Mouse (Mus musculus) forebrain, embryonic 15.5 days (tissue): ENCODE measurements around the gene Them7. TPM values are rescaled to one million over a fixed set of nuclear protein-coding genes. Genes with fewer than 3 reads are reported as not detected.

Experiments
- ATAC-seq: fragments of 200-750 bp; cut with Nextera tagmentation; replicated peaks from 2 replicates; pipeline ENCODE4 v1.8.0; 2017; ENCODE audit warnings: mild to moderate bottlenecking, moderate TSS enrichment, moderate library complexity
- H3K27ac ChIP-seq: fragments of 300-500 bp; sonication (generic); replicated peaks from 2 replicates; pipeline ENCODE4 v1.5.1; 2015; ENCODE audit warnings: mild to moderate bottlenecking, inconsistent platforms
- H3K27me3 ChIP-seq: fragments of 300-500 bp; sonication (generic); 2 replicates; pipeline ENCODE4 v1.6.1; 2015; ENCODE audit warnings: inconsistent platforms
- H3K36me3 ChIP-seq: fragments of 300-500 bp; sonication (generic); 2 replicates; pipeline ENCODE4 v1.6.1; 2015; ENCODE audit warnings: mild to moderate bottlenecking, inconsistent platforms
- H3K4me1 ChIP-seq: fragments of 300-500 bp; sonication (generic); 2 replicates; pipeline ENCODE4 v1.6.1; 2015; ENCODE audit warnings: inconsistent platforms
- H3K4me2 ChIP-seq: fragments of 300-500 bp; sonication (generic); replicated peaks from 2 replicates; pipeline ENCODE4 v1.6.1; 2015; ENCODE audit warnings: mild to moderate bottlenecking, inconsistent platforms
- H3K4me3 ChIP-seq: fragments of 300-500 bp; sonication (generic); 2 replicates; pipeline ENCODE4 v1.5.1; 2015; ENCODE audit warnings: mild to moderate bottlenecking, inconsistent platforms
- H3K9ac ChIP-seq: fragments of 300-500 bp; sonication (generic); replicated peaks from 2 replicates; pipeline ENCODE4 v1.6.1; 2015; ENCODE audit warnings: mild to moderate bottlenecking, inconsistent platforms
- H3K9me3 ChIP-seq: fragments of 300-500 bp; sonication (generic); 2 replicates; pipeline ENCODE4 v1.6.1; 2016; ENCODE audit warnings: inconsistent platforms
- WGBS: fragments of 180-500 bp; shearing (Covaris S2); methylation state at CpG from one replicate; pipeline ENCODE4 v1.1.7; 2015; ENCODE audit warnings: mixed read lengths; 5-methylcytosine and 5-hydroxymethylcytosine counted together
- polyA plus RNA-seq: library from polyadenylated mRNA; unstranded; fragments of >200 nt; fragmentation: Nextera tagmentation; extraction: Ambion mirVana; gene quantifications from 2 replicates; pipeline ENCODE4 v1.2.1, GENCODE M21; 2015

The Them7 gene
- polyA plus RNA-seq, 1 experiment from 2014 or later: not detected

DNA sequence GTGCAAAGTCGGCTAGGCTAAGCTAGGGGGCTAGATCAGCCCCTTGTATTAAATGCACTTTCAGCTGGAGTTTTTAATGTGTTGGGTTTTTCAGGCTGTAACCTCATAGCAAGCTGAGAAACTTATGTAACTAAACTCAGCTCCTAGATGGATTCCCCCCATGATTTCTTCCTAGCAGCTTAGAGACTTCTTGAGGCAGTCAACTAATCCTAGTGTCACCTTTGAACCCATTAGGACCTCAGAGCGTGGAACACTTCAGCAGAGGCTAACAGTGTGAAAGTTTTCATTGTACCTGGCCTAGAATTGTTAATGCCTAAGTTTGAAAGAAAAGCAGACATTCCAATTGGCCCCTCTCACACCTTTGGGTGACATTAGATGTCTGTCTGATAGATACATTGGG lies 13.7 kb downstream of the Them7 start:
- WGBS: 77% methylated on average over 2 of the region's 2 CpGs
- H3K36me3 ChIP-seq: no peaks in the 10 kb centered on the region

DNA sequence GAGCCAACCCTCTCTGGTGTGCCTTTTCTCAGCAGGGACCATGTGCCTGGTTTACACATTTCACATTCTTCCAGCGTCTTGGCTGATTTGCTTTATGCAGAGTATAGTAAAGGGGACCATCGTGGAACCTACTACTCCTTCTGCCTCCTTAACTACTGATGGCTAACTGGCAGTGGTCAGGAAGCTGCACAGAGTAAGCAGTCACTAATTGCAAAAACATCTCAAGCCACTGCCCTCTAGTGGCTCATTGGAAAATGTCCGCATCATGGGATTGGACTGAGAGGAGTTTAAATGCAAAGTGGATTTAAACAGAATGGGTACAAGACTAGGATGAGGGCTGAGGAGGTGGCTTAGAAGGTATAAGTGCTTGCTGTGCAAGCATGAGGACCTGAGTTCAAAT lies 14.7 kb downstream of the Them7 start:
- Histone ChIP-seq H3K9me3 (no peaks in the 10 kb centered on the region), H3K27me3 (no peaks in the 10 kb centered on the region), H3K4me3 (no peak overlapping the region), H3K36me3 (no peaks in the 10 kb centered on the region), H3K4me1 (no peaks in the 10 kb centered on the region), H3K9ac (no peak overlapping the region), H3K27ac (no peak overlapping the region), H3K4me2 (no peak overlapping the region)
- 12% methylated on average over 3 of the region's 3 CpGs for WGBS
- ATAC-seq: peak; percentile 72

More for the DNA sequence above, 13.7 kb downstream of the Them7 start:
- Histone ChIP-seq H3K27me3 (no peaks in the 10 kb centered on the region), H3K4me2 (no peak overlapping the region), H3K9ac (no peak overlapping the region), H3K4me1 (no peaks in the 10 kb centered on the region), H3K4me3 (no peak overlapping the region), H3K27ac (no peak overlapping the region), H3K9me3 (no peaks in the 10 kb centered on the region)
- no peak for ATAC-seq

DNA sequence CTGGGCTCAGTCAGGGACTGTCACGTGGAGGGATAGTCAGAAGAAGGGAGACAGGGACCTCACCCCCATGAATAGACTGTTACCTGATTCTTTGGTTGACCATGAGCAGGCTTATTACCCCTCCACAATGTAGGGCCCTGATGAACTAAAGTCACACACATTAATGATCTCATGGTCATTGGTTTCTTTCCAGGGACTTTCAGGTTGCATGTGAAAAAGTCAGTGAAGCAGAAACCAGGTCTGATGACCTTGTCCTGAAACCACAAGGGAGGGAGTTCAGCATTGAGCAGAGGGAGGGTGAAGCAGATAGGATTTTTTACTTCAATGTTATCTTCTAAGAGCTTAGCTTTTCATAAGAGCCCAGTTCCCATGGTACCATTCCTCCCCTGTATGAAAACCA lies 16.5 kb downstream of the Them7 start:
- H3K4me1 ChIP-seq: no peaks in the 10 kb centered on the region
- no peak for ATAC-seq
- H3K4me3 ChIP-seq: no peak overlapping the region
- H3K27ac ChIP-seq: no peak overlapping the region
- no peak overlapping the region for H3K9ac ChIP-seq
- H3K27me3 ChIP-seq: no peaks in the 10 kb centered on the region
- 60% methylated on average over 1 of the region's 1 CpGs for WGBS
- H3K4me2 ChIP-seq: no peak overlapping the region
- no peaks in the 10 kb centered on the region for H3K36me3 ChIP-seq
- H3K9me3 ChIP-seq: no peaks in the 10 kb centered on the region

DNA sequence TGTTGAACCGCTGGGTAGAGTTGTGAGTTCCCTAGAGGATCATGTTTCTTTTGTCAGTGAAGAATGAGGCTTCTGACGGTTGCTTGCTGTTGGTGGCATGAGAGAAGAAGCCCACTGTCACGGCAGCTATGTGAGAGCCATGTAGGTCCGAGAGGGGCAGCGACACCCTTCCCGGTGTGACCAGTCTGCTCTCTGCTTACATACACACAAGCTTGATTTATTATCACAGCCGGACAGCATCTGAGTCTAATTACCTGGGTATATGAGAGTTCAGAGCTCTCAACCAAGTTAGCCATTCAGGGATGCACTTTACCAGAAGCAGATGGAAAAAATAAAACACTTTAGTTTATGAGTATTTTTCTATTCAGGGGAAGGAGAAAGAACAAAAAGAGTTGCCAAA lies 18.8 kb downstream of the Them7 start:
- no peaks in the 10 kb centered on the region for H3K36me3 ChIP-seq
- no peak overlapping the region for H3K9ac ChIP-seq
- WGBS: 82% methylated on average over 7 of the region's 7 CpGs
- no peak for ATAC-seq
- no peak overlapping the region for H3K27ac ChIP-seq
- no peak overlapping the region for H3K4me2 ChIP-seq
- no peaks in the 10 kb centered on the region for H3K9me3 ChIP-seq
- H3K4me3 ChIP-seq: no peak overlapping the region
- no peaks in the 10 kb centered on the region for H3K4me1 ChIP-seq
- H3K27me3 ChIP-seq: no peaks in the 10 kb centered on the region

DNA sequence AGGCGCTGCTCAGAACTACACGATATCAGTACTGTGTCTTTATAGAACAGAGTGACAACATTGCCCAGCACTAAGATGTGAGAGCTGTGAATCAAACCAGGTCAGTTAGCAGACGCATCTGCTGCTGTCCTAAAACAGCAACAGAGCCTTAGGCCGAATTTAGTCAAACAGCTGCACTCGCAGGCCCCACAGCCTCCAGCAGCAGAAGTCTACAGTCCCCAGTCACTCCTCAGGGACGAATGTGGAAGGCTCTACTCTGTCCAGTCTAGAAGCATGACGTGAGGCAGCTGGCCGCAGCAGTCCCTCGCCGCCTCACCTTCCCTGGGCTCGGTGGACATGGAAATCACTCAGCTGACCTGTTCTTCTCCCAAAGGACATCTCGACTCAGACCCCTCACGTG lies 20.6 kb downstream of the Them7 start:
- H3K9me3 ChIP-seq: no peaks in the 10 kb centered on the region
- H3K9ac ChIP-seq: no peak overlapping the region
- H3K27ac ChIP-seq: no peak overlapping the region
- H3K4me3 ChIP-seq: no peak overlapping the region
- H3K36me3 ChIP-seq: no peaks in the 10 kb centered on the region
- no peak overlapping the region for H3K4me2 ChIP-seq
- no peak for ATAC-seq
- H3K27me3 ChIP-seq: no peaks in the 10 kb centered on the region
- H3K4me1 ChIP-seq: no peaks in the 10 kb centered on the region
- WGBS: 73% methylated on average over 13 of the region's 13 CpGs

DNA sequence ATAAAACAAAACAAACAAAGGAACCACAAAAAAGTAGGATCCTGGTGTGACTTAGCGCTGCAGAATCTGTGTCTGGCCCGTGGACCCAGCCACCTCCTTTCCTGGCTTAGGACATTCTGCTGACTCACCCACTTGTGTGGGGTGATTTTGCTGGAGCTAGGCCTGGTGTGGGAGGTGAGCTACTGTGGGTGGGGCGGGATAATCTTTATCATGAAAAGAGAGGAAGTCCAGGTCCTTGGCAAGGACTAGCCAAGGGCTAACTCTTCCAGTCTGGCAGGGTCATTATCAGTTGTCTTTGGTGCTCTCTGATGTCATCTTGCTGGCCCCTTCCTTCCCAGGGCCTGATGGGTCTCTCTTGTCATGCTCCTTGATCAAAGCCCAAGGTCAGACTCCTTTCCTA lies 27.9 kb downstream of the Them7 start:
- no peaks in the 10 kb centered on the region for H3K36me3 ChIP-seq
- no peaks in the 10 kb centered on the region for H3K4me1 ChIP-seq
- H3K27me3 ChIP-seq: no peaks in the 10 kb centered on the region
- H3K9me3 ChIP-seq: no peaks in the 10 kb centered on the region
- H3K9ac ChIP-seq: no peak overlapping the region
- H3K4me3 ChIP-seq: no peak overlapping the region
- no peak overlapping the region for H3K4me2 ChIP-seq
- ATAC-seq: no peak
- H3K27ac ChIP-seq: no peak overlapping the region
- 82% methylated on average over 3 of the region's 3 CpGs for WGBS

DNA sequence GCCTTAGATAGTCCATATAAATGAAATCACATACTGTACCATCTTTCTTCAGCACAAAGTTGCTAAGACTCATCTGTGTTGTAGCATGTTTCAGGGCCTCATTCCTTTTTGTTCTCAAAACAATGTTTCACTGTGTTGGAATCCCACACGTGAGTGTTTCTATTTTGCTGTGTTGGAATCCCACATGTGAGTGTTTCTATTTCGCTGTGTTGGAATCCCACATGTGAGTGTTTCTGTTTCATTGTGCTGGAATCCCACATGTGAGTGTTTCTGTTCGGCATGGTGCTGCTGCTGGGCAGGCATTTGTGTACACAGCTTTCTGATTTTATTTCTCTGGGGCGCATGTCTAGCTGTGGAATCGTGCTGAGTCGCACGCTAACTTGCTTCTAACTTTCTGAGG lies 28.7 kb downstream of the Them7 start:
- Histone ChIP-seq H3K27me3 (no peaks in the 10 kb centered on the region), H3K4me2 (no peak overlapping the region), H3K4me1 (no peaks in the 10 kb centered on the region), H3K27ac (no peak overlapping the region), H3K9ac (no peak overlapping the region), H3K36me3 (no peaks in the 10 kb centered on the region), H3K9me3 (no peaks in the 10 kb centered on the region), H3K4me3 (no peak overlapping the region)
- WGBS: 65% methylated on average over 7 of the region's 7 CpGs
- ATAC-seq: peak; percentile 89

DNA sequence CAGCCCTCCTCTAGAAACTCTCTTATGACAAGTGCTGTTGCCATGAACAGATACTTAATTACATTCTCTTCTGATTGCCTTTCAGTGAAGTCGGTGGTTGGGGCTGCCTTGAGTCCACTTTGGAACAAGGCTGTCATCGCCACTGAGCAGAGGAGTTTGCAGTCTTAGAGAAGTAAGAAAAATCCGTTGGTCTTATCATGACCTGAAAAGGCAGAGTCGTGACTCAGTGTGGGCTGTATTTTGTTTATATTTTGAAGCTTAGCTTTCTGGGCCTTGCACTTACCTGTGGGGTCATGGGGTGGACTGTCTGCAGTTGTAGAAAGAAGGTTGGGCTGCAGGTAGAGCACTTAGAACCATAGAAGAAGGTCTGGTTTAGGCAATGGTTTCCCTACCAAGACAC lies 31.3 kb downstream of the Them7 start:
- WGBS: 68% methylated on average over 4 of the region's 4 CpGs
- H3K27ac ChIP-seq: no peak overlapping the region
- no peak for ATAC-seq
- no peaks in the 10 kb centered on the region for H3K9me3 ChIP-seq
- H3K36me3 ChIP-seq: no peaks in the 10 kb centered on the region
- H3K9ac ChIP-seq: no peak overlapping the region
- no peaks in the 10 kb centered on the region for H3K4me1 ChIP-seq
- no peak overlapping the region for H3K4me3 ChIP-seq
- H3K4me2 ChIP-seq: no peak overlapping the region
- no peaks in the 10 kb centered on the region for H3K27me3 ChIP-seq

DNA sequence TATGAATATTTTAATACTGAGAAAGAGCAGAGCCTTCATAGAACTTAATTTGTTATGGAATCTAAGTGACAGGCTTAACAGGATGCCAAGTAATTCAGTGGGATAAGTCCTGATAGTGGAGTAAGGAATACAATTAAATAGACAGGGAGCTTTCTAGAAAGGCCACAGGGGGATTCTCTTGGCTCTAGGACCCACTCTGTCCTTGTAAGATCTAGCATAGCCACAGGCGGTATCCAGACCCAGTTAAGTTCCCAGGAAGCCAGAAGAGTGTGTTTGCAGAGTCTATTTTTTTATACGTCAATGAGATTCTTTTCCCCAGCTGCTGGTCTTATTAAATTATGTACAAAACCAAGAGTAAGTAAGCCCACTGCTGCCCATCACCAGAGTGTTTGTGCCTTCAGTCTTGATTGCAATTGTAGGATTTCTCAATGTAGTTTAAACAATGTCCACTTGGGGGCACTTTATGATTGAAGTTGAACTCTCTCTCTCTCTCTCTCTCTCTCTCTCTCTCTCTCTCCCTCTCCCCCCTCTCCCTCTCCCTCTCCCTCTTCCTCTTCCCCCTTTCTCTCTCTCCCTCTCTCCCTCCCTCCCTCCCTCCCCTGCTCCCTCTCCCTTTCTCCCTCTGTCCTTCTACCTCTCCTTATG lies 32.4 kb downstream of the Them7 start:
- H3K4me2 ChIP-seq: no peak overlapping the region
- ATAC-seq: peak; percentile 43; the same call in 1 of the 2 replicates
- no peaks in the 10 kb centered on the region for H3K9me3 ChIP-seq
- H3K27me3 ChIP-seq: no peaks in the 10 kb centered on the region
- no peak overlapping the region for H3K9ac ChIP-seq
- H3K4me1 ChIP-seq: no peaks in the 10 kb centered on the region
- no peak overlapping the region for H3K27ac ChIP-seq
- no peaks in the 10 kb centered on the region for H3K36me3 ChIP-seq
- H3K4me3 ChIP-seq: no peak overlapping the region
- WGBS: 59% methylated on average over 2 of the region's 2 CpGs

DNA sequence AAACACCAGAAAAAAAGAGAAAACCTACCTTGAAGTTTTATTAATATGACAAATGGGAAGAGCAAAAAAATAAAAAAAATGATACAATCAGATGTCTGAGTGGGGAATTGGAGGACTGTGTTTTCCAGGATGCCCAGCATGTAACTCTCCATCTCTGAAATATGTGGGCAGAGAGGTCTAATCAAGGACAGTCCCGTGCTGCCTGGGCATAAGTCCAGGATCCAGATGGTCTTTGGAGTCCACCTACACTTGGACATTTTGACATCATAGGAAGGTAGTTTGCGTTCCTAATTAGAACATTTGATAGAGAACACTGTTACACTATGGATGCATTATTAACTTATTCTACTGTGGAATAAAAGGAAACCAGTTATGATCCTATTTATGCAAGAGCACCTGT lies 33.3 kb downstream of the Them7 start:
- no peaks in the 10 kb centered on the region for H3K27me3 ChIP-seq
- no peak overlapping the region for H3K27ac ChIP-seq
- no peak for ATAC-seq
- H3K4me2 ChIP-seq: no peak overlapping the region
- H3K4me3 ChIP-seq: no peak overlapping the region
- no peak overlapping the region for H3K9ac ChIP-seq
- H3K9me3 ChIP-seq: no peaks in the 10 kb centered on the region
- WGBS: 58% methylated on average over 2 of the region's 2 CpGs
- no peaks in the 10 kb centered on the region for H3K36me3 ChIP-seq
- no peaks in the 10 kb centered on the region for H3K4me1 ChIP-seq

DNA sequence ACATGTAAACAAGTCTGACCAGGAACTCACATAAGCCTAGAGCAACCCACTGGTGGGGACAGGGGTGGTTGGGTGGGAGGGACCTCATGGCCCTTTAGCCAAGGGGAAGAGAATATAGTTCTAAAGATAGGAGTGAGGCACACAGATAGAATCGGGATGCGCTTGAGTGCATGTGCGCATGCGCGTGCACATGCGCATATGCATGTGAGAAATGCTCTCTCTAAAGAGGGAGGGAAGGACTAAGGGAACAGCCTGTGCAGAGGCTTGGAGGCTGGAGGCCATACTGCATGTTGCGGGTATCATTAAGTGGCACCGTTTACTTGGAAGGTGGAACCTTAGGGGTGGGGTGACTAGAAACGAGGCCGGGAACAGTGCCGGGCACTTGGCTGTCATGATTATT lies 37.2 kb downstream of the Them7 start:
- H3K27me3 ChIP-seq: 0 out of 2 replicates have a peak, but pooled peaks cover 2% of the 10 kb centered on the region
- 0 out of 2 replicates have a peak, but pooled peaks have one; percentile 26 for ATAC-seq
- no peaks in the 10 kb centered on the region for H3K4me1 ChIP-seq
- no peaks in the 10 kb centered on the region for H3K36me3 ChIP-seq
- H3K27ac ChIP-seq: no peak overlapping the region
- WGBS: 62% methylated on average over 11 of the region's 11 CpGs
- no peak overlapping the region for H3K4me3 ChIP-seq
- H3K9me3 ChIP-seq: no peaks in the 10 kb centered on the region
- no peak overlapping the region for H3K4me2 ChIP-seq
- no peak overlapping the region for H3K9ac ChIP-seq

DNA sequence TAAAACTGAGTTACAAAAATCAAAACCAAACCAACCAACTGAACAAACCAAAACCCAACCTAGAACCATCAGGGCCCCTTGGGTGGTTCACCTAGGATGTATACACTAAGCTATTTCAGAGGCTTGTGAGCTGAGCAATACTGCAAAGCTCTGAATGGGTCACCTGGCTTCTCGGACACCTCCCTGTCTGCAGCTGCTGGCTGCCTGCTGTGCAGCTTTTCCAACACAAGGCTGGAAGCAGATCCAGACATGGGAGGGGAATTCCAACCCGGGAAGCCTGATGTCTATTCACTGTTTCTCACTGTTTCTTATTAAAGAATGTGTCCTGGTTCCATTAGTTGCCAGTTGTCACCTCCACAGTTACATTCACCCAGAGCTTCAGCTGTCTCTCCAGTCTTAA lies 39.1 kb downstream of the Them7 start:
- Histone ChIP-seq H3K9me3 (no peaks in the 10 kb centered on the region), H3K4me1 (no peaks in the 10 kb centered on the region), H3K27me3 (0 out of 2 replicates have a peak, but pooled peaks cover 2% of the 10 kb centered on the region), H3K4me2 (no peak overlapping the region), H3K4me3 (no peak overlapping the region), H3K9ac (no peak overlapping the region), H3K36me3 (no peaks in the 10 kb centered on the region), H3K27ac (no peak overlapping the region)
- WGBS: 25% methylated on average over 2 of the region's 2 CpGs
- no peak for ATAC-seq

DNA sequence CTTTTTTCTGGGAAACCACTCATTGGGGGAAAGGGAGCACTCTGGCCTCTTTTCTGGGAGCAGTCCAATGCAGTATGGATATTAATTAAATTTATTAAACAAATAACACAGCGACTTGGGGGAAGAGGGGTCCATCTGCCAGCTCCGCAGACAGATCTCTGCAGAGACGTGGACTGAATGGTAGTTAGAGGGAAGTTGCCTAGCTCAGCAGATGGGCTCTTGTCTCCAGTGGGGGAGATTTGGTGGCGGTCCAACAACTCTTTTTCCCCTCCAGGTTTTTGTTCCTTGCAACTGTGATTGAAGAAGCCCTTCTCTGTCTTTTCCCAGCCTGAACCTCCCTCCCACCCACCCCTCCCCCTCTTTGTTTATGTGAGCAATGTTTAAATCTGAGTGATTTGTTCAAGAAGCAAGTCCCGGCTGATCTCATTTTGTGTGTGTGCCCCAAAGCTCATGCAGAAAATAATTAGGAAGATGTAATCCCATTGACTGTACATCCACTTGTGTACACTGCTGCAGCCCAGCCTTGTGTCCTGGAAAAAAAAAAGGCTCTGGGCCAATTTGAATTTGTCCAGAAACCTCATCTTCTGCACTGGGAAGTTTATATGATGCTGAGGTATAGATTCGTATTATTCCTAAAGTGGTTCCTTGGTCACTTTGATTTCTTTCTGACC lies 58.4 kb downstream of the Them7 start:
- H3K27me3 ChIP-seq: 0 out of 2 replicates have a peak, but pooled peaks cover 7% of the 10 kb centered on the region
- H3K36me3 ChIP-seq: no peaks in the 10 kb centered on the region
- WGBS: 15% methylated on average over 6 of the region's 6 CpGs
- no peak overlapping the region for H3K4me3 ChIP-seq
- H3K4me1 ChIP-seq: peaks cover 26% of the 10 kb centered on the region
- H3K4me2 ChIP-seq: no peak overlapping the region
- ATAC-seq: peak; percentile 92
- no peaks in the 10 kb centered on the region for H3K9me3 ChIP-seq
- no peak overlapping the region for H3K9ac ChIP-seq
- peak overlapping the region; percentile 31; the same call in 1 of the 2 replicates for H3K27ac ChIP-seq
